Mouse (Mus musculus) embryo, embryonic 9.5 days (tissue): ENCODE data around the gene Supt4a.

Experiments used
- DNase-seq: peaks from one replicate; pipeline ENCODE4 v3.0.0-alpha.2; 2017; ENCODE audit errors: extremely low spot score

The Supt4a gene

GRCm38 (mm10) chr11:87725964-87726562 is 11.3 kb upstream of the Supt4a start:
- peak; percentile 69 for DNase-seq

- DNase-seq: no peak
Measured at GRCm38 (mm10) chr11:87727021-87727420, 10.3 kb upstream of the Supt4a start.

GRCm38 (mm10) chr11:87727471-87727870 is 9.9 kb upstream of the Supt4a start:
- DNase-seq: no peak

DNA sequence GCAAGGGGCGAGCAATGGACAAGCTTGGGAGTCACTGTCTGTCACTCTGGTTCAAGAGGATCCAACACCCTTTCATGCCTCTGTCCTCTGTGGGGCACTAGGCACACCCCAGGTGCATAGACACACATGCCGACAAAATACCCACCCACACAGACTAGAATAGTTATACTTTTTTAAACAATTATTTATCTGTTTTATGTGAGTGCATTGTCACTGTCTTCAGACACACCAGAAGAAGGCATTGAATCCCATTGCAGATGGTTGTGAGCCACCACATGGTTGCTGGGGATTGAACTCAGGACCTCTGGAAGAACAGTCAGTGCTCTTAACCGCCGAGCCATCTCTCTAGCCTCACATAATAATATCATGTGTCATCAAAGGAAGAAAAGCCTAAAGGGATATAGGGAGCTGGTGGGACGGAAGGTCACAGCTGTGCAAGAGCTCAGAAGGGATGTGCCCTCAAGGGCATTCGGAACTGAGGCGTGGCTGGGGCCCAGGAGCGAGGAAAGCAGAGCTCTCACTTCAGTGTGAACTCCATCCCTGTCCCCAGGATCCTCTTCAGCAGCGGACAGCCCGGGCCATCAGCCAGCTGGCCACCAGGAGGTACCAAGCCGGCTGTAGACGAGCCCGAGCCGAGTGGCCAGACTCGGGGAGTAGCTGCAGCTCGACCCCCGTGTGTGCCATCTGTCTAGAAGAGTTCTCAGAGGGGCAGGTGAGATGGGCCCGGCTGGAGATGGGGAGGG is 8.3 kb upstream of the Supt4a start:
- DNase-seq: no peak

DNA sequence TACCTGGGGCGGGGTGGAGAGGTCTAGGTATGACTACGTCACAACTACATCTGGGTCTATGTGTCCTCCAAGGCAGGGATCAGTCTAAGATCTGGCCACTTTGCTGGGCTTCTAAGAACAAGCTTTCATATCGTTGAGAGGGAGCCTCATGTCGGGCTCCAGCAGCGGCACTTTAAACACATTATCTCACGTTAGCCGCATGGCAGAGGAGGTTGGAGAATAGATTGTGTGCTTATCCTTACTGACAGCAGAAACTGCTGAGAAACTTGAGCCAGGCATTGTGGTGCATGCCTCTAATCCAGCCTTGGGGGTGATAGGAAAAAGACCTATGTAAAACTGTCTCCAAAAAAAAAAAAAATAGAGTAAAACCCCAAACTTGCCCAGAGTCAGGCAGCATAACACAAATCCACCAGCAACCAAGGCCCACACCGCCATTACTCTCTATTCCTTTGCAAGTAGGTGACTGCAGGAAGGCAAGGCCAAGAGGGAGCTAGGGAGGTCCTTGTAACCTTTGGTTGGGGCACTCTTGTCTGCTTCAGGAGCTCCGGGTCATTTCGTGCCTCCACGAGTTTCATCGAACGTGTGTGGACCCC is 7.7 kb upstream of the Supt4a start:
- no peak for DNase-seq

- no peak for DNase-seq
Measured at GRCm38 (mm10) chr11:87730652-87731310, 6.6 kb upstream of the Supt4a start.

DNA sequence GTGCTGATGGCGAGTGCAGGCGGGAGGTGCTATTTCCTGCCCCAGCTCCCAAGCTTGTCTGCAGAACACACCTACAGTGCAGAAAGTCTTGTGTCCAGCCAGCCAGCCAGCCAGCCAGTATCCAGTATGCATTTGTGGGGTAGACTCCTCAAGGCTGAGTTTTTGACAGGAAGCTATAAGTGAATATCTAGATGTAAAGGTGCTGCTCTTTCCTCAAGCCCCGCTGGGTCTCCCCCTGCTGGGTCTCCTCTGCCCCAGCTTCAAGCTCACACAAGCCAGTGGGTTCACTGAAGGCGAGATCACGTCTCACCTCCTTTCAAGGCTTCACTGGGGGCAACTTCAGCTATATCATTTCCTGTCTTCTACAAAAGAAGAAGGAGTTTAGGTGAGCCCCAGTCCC is 3.0 kb upstream of the Supt4a start:
- DNase-seq: no peak

DNA sequence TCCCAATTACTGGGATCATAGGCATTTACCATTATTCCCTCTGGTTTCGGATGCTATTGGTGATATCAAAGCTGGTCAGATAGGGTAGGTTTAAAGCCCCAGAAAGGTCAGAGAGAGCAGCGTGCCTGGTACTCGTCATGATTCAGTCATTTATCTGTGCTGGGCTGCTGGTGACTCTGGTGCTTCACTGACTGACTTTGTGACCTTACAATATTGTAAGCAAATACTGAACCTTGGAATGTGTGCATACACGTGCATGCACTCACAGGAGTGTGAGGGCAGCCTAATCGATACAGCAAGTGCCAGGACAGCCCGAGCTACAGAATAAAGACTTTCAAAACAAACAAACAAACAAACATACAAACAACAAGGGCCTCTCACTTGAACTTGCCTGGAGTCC is 1.7 kb upstream of the Supt4a start:
- DNase-seq: no peak

- DNase-seq: peak; percentile 72
Measured at GRCm38 (mm10) chr11:87736647-87737134, 661 bp upstream of the Supt4a start.

DNA sequence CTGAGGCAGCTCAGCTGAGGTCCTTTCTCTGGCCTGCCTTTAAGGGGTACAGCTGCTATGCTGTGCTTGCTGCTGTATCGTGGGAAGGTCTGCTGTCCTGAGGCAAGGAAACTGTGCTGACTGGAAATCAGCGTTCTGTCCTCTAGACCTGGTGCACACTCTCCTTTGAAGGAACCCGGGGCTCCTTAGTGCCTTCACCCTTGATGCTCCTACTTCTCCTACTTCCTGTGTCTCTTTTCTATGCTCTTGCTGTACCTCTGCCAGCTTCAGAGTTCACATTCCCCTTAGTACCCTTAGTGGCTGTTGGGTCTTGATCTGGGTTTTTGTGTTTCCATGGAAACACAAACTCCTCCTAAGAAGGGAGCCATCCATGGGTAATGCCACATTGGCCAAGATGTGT is 6.3 kb downstream of the Supt4a start:
- DNase-seq: no peak

- DNase-seq: no peak
Measured at GRCm38 (mm10) chr11:87744964-87745363, 7.6 kb downstream of the Supt4a start.

DNA sequence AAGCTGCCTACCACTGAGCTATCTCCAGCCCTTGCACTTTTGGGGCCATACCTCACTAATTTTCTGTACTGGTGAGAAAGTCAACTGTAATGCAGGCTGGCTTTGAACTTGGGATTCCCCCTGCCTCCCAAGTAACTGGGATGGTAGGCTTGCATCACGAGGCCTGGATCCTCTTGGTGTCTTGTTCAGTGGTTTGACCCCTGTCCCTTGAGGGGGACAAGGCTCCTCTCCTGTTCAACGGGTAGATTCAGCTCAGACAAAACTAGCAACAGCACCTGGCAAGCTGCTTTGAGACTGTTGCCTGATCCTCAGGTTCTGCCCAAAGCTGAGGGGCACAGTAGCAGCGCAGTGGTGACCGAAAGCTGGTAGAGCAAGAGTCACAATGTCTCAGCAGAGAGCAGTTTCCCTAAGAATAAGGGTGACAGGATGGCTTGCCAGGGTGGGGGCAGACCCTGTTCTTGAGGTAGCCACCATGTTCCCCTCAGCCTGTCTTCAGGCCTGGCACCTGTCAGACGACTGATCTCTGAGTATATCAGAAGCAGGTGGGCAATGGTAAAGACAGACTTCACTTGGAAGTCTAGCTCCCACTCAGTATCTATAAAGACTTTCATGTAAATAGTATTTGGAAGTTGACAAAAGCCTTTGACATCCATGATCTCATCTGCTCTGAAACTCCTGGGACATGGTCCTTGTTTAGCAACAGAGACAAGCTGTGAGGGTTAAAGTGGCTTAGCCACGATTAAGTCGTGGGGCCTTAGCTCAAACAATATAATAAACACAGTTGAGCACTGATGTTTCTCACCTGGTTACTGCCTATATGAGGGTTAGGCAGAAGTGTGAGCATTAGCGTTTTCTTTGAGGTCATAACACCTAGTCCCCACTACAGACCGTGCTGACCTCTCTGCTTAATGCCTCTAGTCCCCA is 8.5 kb downstream of the Supt4a start:
- no peak for DNase-seq

DNA sequence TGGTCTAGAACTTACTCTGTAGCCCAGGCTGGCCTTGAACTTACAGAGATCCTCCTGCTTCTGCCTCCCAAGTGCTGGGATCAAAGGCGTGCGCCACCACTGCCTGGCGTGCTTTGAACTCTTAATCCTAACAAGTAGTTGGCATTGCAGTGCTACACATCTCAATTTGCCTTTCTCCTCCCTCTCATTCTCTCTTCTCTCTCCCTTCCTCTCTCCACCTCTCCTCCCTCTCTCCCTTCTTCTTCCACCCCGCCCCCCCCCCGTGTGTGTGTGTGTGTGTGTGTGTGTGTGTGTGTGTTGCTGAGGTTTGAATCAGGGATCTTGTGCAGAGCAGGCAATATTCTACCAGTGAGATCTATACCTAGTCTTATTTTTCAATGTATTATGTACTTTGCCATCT is 10.0 kb downstream of the Supt4a start:
- DNase-seq: no peak

DNA sequence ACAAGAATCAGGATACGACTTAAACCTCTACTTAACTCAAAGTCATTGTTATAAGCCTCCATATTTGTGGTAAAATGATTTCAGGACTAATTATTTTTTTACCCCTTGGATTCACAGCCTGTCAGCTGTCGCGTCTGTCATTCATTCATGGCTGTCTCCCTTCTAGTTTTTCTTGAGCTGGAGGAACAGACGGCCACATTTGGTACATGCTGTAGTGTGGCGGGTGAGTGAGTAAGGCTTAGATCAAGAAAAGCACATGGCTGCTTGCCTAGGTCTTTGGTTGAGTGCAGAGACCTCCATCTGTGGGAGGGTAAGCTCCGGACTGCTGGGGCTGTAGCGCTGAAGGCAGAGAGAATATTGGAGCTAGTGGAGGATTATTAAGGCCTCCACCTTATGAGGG is 10.4 kb downstream of the Supt4a start:
- DNase-seq: no peak

DNA sequence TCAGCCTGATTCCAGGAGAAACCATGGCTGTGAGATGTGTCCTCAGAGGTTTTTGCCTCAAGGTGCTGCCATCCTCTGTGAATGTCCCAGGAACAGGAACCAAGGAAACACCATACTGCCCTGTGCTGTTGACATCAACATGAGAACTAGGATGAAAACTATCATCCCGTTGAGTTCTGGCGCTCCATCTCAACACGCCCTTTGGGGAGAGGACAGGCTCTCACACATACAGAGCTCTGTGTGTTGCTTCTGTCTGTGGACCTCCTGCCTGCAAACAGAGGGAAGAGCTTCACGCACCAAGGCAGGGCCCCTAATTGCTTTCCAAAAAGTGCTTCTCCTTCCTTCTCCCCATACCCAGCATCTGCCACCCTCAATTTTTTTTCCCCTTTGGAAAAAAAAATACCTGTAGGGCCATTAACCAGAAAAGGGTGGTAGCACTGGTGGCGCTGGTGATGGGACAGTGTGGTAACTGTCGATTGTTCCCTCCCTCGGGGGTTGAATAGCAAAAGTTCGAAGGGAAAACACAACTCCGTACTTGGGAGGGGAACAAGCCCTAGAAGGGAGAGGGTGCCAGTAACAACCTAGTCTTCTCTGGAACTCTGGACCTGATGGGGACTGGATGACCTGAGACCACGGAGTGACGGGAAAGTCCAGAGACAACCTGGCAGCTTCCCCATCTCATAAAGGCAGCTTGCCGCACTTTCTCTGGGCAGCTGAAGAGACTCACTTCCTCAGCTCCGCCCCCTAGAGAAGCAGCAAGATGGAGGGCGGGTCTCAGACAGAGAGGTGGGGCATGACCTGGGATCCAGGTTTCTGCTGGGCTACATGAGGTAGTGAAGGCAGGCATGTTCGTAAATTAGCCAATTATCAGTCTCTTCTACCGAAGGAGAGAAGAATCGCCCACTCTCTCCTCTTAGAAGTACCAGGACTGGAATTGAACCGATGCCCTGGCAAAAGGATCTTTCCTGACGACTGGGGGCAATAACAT is 11.1 kb downstream of the Supt4a start:
- DNase-seq: no peak

DNA sequence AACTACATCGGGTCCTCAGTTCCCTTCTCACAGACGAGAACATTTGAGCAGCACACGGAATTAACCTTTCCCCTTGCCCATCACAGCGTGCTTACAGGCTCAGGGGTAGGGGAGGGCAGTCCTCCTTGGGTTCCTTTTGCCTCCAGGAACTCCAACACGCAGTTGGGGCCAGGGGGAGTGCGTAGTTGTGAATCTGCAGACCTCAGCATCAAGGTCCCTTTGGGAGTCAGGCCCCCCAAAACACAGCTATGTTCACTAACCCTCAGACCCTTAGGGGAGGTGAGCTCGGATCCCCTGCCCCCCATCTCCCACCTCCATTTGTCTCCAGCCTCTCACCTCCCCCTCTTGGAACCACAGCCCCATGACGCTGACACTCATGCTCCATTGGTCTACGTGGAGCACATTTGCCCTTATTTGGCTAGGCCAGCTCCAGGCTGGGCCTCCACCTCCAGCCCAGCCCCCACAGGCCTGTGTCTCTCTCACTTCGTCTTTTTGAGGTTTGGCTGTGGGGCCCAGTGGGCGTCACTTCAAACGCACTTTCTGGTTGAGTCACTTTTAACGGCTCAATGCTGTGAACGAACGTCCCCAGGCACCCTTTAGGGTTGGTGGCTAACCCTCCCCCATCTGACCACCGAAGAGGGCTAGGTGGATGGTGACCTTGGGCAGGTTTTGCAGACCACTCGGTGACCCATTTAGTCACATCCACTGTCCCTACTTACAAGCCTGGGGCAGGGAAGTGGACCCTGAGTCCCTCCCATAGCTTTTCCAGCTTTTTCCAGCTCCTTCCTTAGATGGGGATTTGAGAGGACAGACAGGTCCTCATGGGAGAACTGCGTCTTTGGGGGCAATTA is 12.1 kb downstream of the Supt4a start:
- no peak for DNase-seq

DNA sequence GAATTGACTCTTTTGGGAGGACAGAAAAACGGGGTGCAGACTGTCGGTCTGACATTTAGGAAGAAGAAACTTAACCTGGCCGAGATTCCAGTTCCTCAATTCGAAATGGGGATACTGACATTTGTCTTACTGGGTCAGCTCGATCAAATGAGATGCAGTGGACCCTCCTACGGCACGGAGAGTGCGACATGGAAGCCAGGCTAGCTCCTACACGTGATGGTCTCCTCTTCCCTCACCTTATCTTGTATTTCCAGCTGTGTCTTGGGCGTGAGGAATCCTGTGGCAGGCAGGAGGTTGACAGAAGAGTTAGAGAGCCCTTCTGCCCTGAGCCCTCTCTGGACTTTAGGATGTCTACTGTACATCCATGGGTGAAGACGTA is 12.7 kb downstream of the Supt4a start:
- no peak for DNase-seq

GRCm38 (mm10) chr11:87750521-87750920 is 13.2 kb downstream of the Supt4a start:
- DNase-seq: no peak

- DNase-seq: no peak
Measured at GRCm38 (mm10) chr11:87751031-87751430, 13.7 kb downstream of the Supt4a start.
